Mouse (Mus musculus): ENCODE results near the gene Nktr.

GRCm38 (mm10) chr9:121777484-121778065, 58.6 kb downstream of the Nktr start, which contains the start of gene Klhl40:
- TF ChIP-seq CTCF (IDR thresholded peaks at IDR 0.05) (no peak), EP300 (IDR thresholded peaks at IDR 0.05) (no peak)
